Mouse (Mus musculus): Measurements from ENCODE around the gene Snf8. TPM values are rescaled to one million over a fixed set of nuclear protein-coding genes. Genes with fewer than 3 reads are reported as not detected.

Snf8 gene
- polyA plus RNA-seq, 1 experiment = 94.2 TPM

GRCm38 (mm10) chr11:96065215-96065911, 30.7 kb downstream of the Snf8 start, which contains the start of gene Ube2z:
Gene Ube2z (minus strand): TSS chr11:96065388.
- H3K27ac ChIP-seq (ENCODE audit: insufficient read depth, low read length) = peak within 1 kb of the TSS; percentile 85
- TF ChIP-seq CTCF (IDR thresholded peaks at IDR 0.05; ENCODE audit: extremely low read depth, insufficient read depth, low read length) (no peak), POLR2A (IDR thresholded peaks at IDR 0.05; ENCODE audit: extremely low read depth, insufficient read depth, low read length) (peak; percentile 74)
- H3K4me1 ChIP-seq (ENCODE audit: control insufficient read depth, insufficient read depth, low read length) = peaks cover 4% of the 10 kb centered on the region
- H3K4me3 ChIP-seq (ENCODE audit: insufficient read depth, low read length) = peak within 1 kb of the TSS; percentile 91

- no peak overlapping the region for H3K27ac ChIP-seq (ENCODE audit: insufficient read depth, low read length)
- TF ChIP-seq CTCF (IDR thresholded peaks at IDR 0.05; ENCODE audit: extremely low read depth, insufficient read depth, low read length) (no peak), POLR2A (IDR thresholded peaks at IDR 0.05; ENCODE audit: extremely low read depth, insufficient read depth, low read length) (no peak)
- H3K4me3 ChIP-seq (ENCODE audit: insufficient read depth, low read length) = no peak overlapping the region
- H3K4me1 ChIP-seq (ENCODE audit: control insufficient read depth, insufficient read depth, low read length) = no peaks in the 10 kb centered on the region; the same call in 1 of the 2 replicates
Measured at GRCm38 (mm10) chr11:96068231-96068630, 33.5 kb downstream of the Snf8 start.

DNA sequence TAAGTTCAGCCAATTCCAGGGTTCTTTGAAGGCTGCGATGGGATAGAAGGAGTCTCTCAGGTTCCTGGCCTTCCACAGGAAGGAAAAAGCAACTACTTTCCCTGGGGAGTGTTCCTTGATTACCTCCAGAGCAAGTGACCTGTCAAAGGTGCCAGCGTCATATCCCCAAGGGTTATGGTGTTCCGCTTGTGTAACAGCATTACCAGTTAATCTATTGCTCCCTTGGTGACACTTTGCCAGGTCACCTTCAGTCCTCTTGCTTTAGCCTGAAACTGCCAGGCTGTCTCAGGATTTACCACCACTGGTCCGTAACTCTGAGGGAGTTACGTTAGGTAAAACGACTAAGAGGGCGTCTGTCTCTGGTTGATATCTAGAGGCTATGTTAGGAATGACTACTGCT, 35.7 kb downstream of the Snf8 start:
- H3K4me1 ChIP-seq (ENCODE audit: control insufficient read depth, insufficient read depth, low read length) = 0 out of 2 replicates have a peak, but pooled peaks cover 2% of the 10 kb centered on the region
- TF ChIP-seq POLR2A (IDR thresholded peaks at IDR 0.05; ENCODE audit: extremely low read depth, insufficient read depth, low read length) (no peak), CTCF (IDR thresholded peaks at IDR 0.05; ENCODE audit: extremely low read depth, insufficient read depth, low read length) (no peak)

DNA sequence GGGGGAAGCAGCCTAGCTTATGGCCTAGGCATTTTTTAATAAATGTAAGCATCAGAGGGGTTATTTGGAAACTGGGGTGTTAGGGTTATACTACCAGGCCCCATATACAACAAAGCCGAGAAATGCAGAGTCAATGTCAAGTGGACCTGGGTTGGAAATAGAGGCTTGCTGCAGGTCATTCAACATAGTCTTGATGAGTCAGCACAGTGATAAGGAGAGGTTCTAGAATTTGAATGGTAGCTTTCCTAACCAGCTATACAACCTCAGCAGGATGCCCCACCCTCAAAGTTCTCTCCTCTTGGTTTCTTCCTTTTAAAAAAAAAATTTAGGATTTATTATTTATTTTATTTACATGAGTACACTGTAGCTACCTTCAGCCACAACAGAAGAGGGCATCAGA, 36.3 kb downstream of the Snf8 start:
- H3K27ac ChIP-seq (ENCODE audit: insufficient read depth, low read length) = no peak overlapping the region
- TF ChIP-seq CTCF (IDR thresholded peaks at IDR 0.05; ENCODE audit: extremely low read depth, insufficient read depth, low read length) = no peak
- no peak for TF ChIP-seq POLR2A (IDR thresholded peaks at IDR 0.05; ENCODE audit: extremely low read depth, insufficient read depth, low read length)
- no peak overlapping the region for H3K4me3 ChIP-seq (ENCODE audit: insufficient read depth, low read length)
- 0 out of 2 replicates have a peak, but pooled peaks cover 2% of the 10 kb centered on the region for H3K4me1 ChIP-seq (ENCODE audit: control insufficient read depth, insufficient read depth, low read length)

More for the DNA sequence above, 35.7 kb downstream of the Snf8 start:
- Histone ChIP-seq H3K4me3 (ENCODE audit: insufficient read depth, low read length) (no peak overlapping the region), H3K27ac (ENCODE audit: insufficient read depth, low read length) (no peak overlapping the region)

DNA sequence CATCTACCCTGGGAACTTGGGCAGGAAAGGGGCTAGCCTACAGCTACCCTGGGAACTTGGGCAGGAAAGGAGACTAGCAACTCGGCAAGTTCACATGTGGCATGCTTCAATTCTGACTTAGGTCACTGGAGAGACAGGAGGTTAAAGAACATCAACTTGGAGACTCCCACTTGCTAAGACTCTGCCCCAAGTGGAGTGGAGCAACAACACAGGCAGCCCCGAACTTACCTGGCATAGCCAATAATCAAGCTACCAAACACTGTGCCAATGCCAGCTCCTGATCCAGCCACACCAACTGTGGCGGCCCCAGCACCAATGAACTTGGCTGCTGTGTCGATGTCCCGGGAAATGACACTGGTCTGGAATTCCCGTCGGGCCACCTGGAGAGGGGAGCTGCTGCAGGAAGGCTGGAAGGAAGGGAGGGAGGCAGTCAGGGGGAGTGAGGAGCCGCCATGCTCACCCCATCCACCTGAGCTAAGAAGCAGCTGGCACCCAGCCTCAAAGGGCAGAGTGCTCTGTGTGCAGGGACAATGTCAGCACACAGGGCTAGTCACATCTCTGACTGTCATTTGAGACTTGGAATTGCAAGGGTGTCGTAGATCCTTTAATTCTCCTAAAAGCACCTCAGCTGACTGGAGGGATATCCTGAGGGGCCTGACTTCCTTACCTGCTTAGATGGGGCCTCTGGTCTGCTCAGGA, 38.8 kb downstream of the Snf8 start:
- TF ChIP-seq CTCF (IDR thresholded peaks at IDR 0.05; ENCODE audit: extremely low read depth, insufficient read depth, low read length) (no peak), POLR2A (IDR thresholded peaks at IDR 0.05; ENCODE audit: extremely low read depth, insufficient read depth, low read length) (no peak)
- Histone ChIP-seq H3K4me1 (ENCODE audit: control insufficient read depth, insufficient read depth, low read length) (0 out of 2 replicates have a peak, but pooled peaks cover 2% of the 10 kb centered on the region), H3K27ac (ENCODE audit: insufficient read depth, low read length) (no peak overlapping the region), H3K4me3 (ENCODE audit: insufficient read depth, low read length) (peak overlapping the region; percentile 82; the same call in 1 of the 2 replicates)

DNA sequence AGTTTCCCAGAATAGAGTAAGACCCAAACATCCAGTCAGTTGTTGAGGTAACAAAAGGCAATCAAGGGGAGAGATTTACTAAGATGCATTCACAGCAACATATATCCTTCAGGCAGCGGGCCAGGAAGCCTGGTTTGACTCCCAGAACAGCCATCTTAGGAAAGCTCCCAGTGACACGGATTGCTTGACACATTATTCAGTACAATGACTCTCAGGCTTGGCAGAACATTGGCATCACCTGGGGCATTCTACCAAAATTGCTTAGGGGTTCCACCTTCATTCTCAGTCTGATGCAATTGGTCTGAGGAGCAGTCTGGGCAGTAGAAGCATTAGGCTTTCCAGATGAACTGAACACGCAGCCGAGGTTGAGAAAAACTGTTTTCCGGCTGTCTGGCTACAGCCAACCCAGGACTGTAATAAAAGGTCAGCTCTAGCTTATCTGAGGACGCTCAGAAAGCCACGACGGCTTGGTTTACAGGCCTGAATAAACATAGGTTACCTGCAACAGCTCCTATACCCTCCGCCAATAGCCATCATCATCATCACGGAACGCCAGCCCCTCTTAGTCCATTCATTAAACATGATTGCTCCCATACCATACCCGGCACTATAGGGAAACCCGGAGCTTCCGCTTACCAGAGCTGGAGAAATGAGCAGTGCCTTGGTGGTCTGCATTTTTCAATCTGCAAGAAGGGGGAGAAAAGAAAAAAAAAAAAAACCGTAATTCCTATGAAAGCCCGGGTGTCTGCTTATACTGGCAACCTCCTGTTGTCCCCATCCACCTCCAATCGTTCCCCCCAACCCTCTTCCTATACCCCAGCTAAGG, 39.9 kb downstream of the Snf8 start:
- peak overlapping the region; percentile 63 for H3K27ac ChIP-seq (ENCODE audit: insufficient read depth, low read length)
- H3K4me3 ChIP-seq (ENCODE audit: insufficient read depth, low read length) = peak overlapping the region; percentile 82
- 0 out of 2 replicates have a peak, but pooled peaks cover 2% of the 10 kb centered on the region for H3K4me1 ChIP-seq (ENCODE audit: control insufficient read depth, insufficient read depth, low read length)
- no peak for TF ChIP-seq CTCF (IDR thresholded peaks at IDR 0.05; ENCODE audit: extremely low read depth, insufficient read depth, low read length)
- no peak for TF ChIP-seq POLR2A (IDR thresholded peaks at IDR 0.05; ENCODE audit: extremely low read depth, insufficient read depth, low read length)

DNA sequence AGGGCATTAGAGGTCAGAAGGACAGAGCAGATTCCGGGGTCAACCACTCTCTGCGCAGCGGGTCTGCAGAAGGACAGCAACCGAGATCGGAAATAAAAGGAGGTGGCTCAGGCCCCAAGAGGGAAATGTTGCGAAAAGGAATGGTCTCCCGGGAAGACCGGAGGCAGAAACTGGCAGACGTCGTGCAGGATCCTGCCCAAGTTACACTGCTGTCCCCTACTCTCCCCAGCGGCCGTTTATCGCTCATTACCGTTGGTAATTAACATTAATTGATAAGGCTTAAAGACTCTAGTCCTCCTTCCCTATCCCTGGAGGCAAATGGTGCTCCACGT, 40.5 kb downstream of the Snf8 start:
- TF ChIP-seq POLR2A (IDR thresholded peaks at IDR 0.05; ENCODE audit: extremely low read depth, insufficient read depth, low read length) = no peak
- TF ChIP-seq CTCF (IDR thresholded peaks at IDR 0.05; ENCODE audit: extremely low read depth, insufficient read depth, low read length) = no peak
- Histone ChIP-seq H3K27ac (ENCODE audit: insufficient read depth, low read length) (peak overlapping the region; percentile 63), H3K4me1 (ENCODE audit: control insufficient read depth, insufficient read depth, low read length) (0 out of 2 replicates have a peak, but pooled peaks cover 2% of the 10 kb centered on the region), H3K4me3 (ENCODE audit: insufficient read depth, low read length) (peak overlapping the region; percentile 82)

DNA sequence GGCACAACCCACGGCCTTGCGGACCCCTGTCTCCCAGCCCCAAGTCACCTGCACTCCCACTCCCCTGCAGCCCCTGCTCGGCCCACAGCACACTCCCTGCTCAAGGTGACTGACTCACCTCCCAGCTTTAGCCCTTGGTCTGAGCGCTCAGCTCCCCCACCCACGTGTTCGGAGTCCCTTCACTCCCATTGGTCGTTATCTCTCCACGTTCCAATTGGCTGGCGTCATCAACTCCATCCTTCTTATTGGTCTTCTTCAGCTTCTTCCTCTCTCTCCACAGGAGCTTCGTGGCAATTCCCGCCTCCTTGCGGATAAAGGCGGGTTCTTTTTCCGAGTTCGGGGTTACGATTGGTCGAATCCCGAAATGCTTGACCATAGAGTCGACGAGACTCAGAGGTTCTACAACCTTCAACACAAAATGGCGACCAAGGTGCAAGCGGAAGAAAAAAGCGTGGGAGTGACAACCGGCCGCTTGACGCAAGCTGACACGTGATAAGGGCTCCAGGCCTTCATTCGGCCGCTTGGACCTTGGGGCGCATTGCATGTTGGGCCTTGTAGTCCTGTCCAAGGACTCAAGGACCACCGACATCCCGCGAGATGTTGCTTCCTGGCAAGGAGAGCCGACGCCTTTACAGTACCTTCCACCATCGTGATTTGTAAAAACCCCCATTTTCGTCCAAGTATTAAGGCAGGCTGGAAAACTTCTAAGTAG, 41.0 kb downstream of the Snf8 start, which contains the start of gene Atp5g1:
Atp5g1 (minus strand) TSS at position 162 of the 712 bp plus-strand sequence.
- peak within 1 kb of the TSS; percentile 63 for H3K27ac ChIP-seq (ENCODE audit: insufficient read depth, low read length)
- peak within 1 kb of the TSS; percentile 82 for H3K4me3 ChIP-seq (ENCODE audit: insufficient read depth, low read length)
- peak; percentile 98 for TF ChIP-seq POLR2A (IDR thresholded peaks at IDR 0.05; ENCODE audit: extremely low read depth, insufficient read depth, low read length)
- no peak for TF ChIP-seq CTCF (IDR thresholded peaks at IDR 0.05; ENCODE audit: extremely low read depth, insufficient read depth, low read length)
- H3K4me1 ChIP-seq (ENCODE audit: control insufficient read depth, insufficient read depth, low read length) = 0 out of 2 replicates have a peak, but pooled peaks cover 2% of the 10 kb centered on the region
